Mouse (Mus musculus) thymus, adult 2 months (tissue): ENCODE measurements around the gene Gm42906.

ENCODE experiments used
- CTCF ChIP-seq: fragments of 200-500 bp; IDR thresholded peaks from 2 replicates; pipeline ENCODE4 v1.5.1; 2012; ENCODE audit warnings: mild to moderate bottlenecking, control low read depth, low read length, moderate library complexity, borderline replicate concordance; ENCODE audit not compliant: control insufficient read depth, poor library complexity, insufficient read depth; ENCODE audit errors: extremely low read depth
- POLR2A ChIP-seq: fragments of 200-500 bp; IDR thresholded peaks from 2 replicates; pipeline ENCODE4 v1.6.1; 2012; ENCODE audit warnings: mild to moderate bottlenecking, low read length, control low read depth, moderate library complexity; ENCODE audit not compliant: control insufficient read depth, poor library complexity, insufficient read depth; ENCODE audit errors: extremely low read depth

DNA sequence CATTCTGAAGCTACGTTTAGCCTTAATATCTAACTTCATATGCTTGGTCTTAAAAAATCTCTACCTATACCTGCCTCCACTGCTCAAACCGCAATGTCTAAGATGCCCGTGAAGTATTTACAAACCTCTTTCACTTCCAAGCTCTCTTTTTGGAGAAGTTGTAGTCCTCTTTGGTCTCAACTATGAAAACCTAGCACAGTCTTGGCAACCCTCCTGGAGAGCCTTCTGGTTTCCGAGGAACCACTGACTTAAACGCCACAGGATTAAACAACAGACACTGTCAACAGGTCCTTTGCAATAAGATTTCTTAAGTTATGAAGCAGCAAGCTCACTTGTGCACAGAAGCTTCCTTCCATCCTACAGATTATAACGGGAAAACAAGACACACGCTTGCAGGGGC, 196.1 kb downstream of the Gm42906 start:
- TF ChIP-seq CTCF (no peak), POLR2A (no peak)
